Mouse (Mus musculus): ENCODE data around the gene Myom1.

DNA sequence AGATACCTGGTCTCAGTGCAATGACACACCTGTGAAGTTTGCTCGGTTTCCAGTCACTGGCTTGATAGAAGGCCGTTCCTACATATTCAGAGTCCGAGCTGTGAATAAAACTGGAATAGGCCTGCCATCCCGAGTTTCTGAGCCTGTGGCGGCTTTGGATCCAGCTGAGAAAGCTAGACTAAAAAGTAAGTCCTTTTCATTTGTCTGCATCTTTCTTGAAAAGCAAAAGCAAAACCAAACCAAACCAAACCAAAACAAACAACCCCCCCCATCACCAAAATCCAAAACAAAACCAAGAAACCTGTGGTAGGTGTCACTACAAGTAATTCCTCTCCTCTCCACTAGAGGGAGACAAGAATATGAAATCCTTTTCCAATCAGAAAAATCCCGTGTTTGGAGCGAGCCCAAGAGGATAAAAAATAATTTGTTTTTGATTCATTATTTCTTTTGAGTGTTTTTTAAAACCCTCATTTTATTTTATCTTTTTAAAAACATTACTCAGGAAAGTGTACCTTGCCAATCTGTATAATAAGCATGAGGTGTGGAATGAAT, 62.1 kb downstream of the Myom1 start:
- TF ChIP-seq CTCF (IDR thresholded peaks at IDR 0.05; ENCODE audit: extremely low read depth, insufficient read depth, insufficient read length, insufficient replicate concordance) (no peak), POLR2A (IDR thresholded peaks at IDR 0.05; ENCODE audit: low read depth, low read length) (no peak)

Data from spleen, adult 2 months (tissue).